Mouse (Mus musculus): ENCODE data around the gene Cdh10. TPM values are rescaled to one million over a fixed set of nuclear protein-coding genes. Genes with fewer than 3 reads are reported as not detected.

The Cdh10 gene
- 8.3 and 8.7 TPM in 2 replicates for polyA plus RNA-seq (2016; fragmentation: Nextera tagmentation; extraction: Ambion mirVana)

DNA sequence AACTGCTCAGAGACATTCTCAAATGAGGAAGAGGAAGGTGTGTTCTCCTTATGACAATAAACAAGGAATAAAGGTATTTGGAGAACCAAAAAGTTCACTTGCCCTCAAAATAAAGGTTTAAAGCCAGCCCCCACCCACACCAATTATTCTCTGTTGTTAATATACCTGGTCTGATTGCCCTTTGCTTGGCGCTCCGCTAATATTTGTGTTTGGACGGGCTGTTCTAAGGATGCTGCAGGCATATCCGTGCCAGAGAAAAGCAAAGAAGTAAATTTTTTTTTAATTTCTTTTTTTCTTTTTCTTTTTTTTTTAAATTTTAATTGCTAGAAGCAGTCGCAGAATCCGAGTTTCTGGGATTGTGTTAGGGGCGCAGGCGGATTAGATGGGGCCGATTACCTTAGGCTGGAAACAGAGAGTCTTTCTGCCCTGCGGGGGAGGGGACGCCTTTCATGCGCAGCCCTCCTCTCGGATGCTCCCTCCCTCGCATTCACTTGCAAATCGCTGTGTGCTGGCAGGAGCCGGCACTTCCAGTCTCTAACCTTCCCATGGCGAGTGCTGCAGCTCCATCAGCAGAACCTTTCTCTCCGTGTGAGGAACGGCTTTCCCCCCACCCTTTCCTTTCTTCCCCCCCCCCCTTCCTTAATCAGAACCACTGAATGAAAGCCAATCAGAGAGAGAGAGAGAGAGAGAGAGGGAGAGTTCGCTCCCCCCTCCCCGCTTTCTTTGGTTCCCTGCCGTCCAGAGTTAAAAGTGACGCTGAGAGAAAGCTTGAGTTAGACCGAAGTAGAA is at the start of gene Cdh10:
TSS of gene Cdh10 (plus strand) at position 763 of the 789 bp plus-strand sequence.
- Histone ChIP-seq H3K4me3 (peak within 1 kb of the TSS; percentile 45), H3K4me2 (replicated peaks) (peak within 1 kb of the TSS; percentile 55), H3K4me1 (peaks cover 12% of the 10 kb centered on the region), H3K36me3 (no peaks in the 10 kb centered on the region), H3K27me3 (no peaks in the 10 kb centered on the region), H3K9ac (replicated peaks) (peak within 1 kb of the TSS; percentile 46; the same call in 1 of the 2 replicates), H3K27ac (replicated peaks) (peak within 1 kb of the TSS; percentile 72), H3K9me3 (no peaks in the 10 kb centered on the region)
- peak; percentile 96 for ATAC-seq (ENCODE audit: low FRiP score, low read depth)
- WGBS: under 1% methylated on average over 24 of the region's 24 CpGs

- H3K27ac ChIP-seq (replicated peaks): no peak overlapping the region
- WGBS: 81% methylated on average over 4 of the region's 4 CpGs
- no peaks in the 10 kb centered on the region for H3K9me3 ChIP-seq
- H3K4me1 ChIP-seq: no peaks in the 10 kb centered on the region
- H3K4me3 ChIP-seq: no peak overlapping the region
- H3K27me3 ChIP-seq: no peaks in the 10 kb centered on the region
- H3K36me3 ChIP-seq: no peaks in the 10 kb centered on the region
- no peak overlapping the region for H3K9ac ChIP-seq (replicated peaks)
- no peak overlapping the region for H3K4me2 ChIP-seq (replicated peaks)
- no peak for ATAC-seq (ENCODE audit: low FRiP score, low read depth)
Observed at GRCm38 (mm10) chr15:18809148-18809827, 9.5 kb upstream of the Cdh10 start.

GRCm38 (mm10) chr15:18817707-18818106 is 1.0 kb upstream of the Cdh10 start:
- ATAC-seq (ENCODE audit: low FRiP score, low read depth): no peak
- Histone ChIP-seq H3K27ac (replicated peaks) (no peak overlapping the region), H3K27me3 (no peaks in the 10 kb centered on the region), H3K4me1 (peaks cover 12% of the 10 kb centered on the region), H3K9me3 (no peaks in the 10 kb centered on the region), H3K4me3 (no peak overlapping the region), H3K36me3 (no peaks in the 10 kb centered on the region), H3K4me2 (replicated peaks) (peak overlapping the region; percentile 55; the same call in 1 of the 2 replicates), H3K9ac (replicated peaks) (no peak overlapping the region)
- 74% methylated on average over 3 of the region's 3 CpGs for whole genome bisulfite sequencing

DNA sequence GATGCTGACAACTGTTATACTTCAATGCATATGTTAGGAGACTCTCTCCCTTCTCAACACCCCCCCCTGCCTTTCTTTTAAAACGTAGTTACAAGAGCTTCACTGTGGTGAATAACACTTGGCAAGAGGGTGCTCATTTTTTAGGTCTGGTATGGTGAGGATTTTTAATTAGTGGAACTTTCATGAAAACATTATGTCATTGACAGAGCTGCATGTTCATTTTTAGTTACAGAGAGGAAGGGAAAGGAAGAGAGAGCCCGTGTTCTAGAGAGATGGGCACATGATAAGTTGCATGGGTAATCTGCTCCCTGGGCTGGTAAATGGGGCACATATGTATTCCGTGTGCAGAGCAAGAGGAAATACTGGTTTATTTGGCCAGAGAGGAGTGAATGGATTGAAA is 1.5 kb downstream of the Cdh10 start:
- Histone ChIP-seq H3K4me3 (peak overlapping the region; percentile 45), H3K27ac (replicated peaks) (no peak overlapping the region; the same call in 1 of the 2 replicates), H3K27me3 (no peaks in the 10 kb centered on the region), H3K9ac (replicated peaks) (no peak overlapping the region), H3K4me2 (replicated peaks) (peak overlapping the region; percentile 55), H3K36me3 (no peaks in the 10 kb centered on the region), H3K9me3 (no peaks in the 10 kb centered on the region), H3K4me1 (peaks cover 12% of the 10 kb centered on the region)
- ATAC-seq (ENCODE audit: low FRiP score, low read depth): no peak
- 22% methylated on average over 3 of the region's 3 CpGs for WGBS

GRCm38 (mm10) chr15:18821114-18821756 is 2.5 kb downstream of the Cdh10 start:
- Histone ChIP-seq H3K4me2 (replicated peaks) (no peak overlapping the region), H3K36me3 (no peaks in the 10 kb centered on the region), H3K27me3 (no peaks in the 10 kb centered on the region), H3K9ac (replicated peaks) (no peak overlapping the region), H3K27ac (replicated peaks) (no peak overlapping the region), H3K4me1 (peaks cover 12% of the 10 kb centered on the region), H3K4me3 (no peak overlapping the region), H3K9me3 (no peaks in the 10 kb centered on the region)
- 27% methylated on average over 10 of the region's 10 CpGs for WGBS
- peak; percentile 62 for ATAC-seq (ENCODE audit: low FRiP score, low read depth)

DNA sequence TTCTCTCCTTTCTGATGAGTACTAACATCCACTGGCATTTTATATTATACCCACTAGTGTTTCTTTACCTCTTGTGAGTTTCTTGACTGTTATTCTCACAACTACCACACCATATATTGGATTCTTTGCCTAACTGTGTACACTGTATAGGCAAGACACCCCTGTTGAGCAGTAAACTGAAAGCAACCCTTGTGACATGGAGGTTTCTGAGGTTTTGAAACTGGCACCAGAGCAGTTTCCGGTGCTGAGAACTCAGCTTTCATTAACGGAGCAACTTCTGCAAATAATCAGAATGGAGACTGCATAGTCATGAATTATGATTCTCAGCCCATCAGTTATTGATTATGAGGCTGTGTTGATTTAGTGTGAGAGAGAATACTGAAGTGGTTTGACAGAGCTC is 4.7 kb downstream of the Cdh10 start:
- H3K4me1 ChIP-seq: peaks cover 12% of the 10 kb centered on the region
- H3K4me2 ChIP-seq (replicated peaks): no peak overlapping the region
- no peaks in the 10 kb centered on the region for H3K27me3 ChIP-seq
- H3K9ac ChIP-seq (replicated peaks): no peak overlapping the region
- no peaks in the 10 kb centered on the region for H3K36me3 ChIP-seq
- no peak overlapping the region for H3K4me3 ChIP-seq
- ATAC-seq (ENCODE audit: low FRiP score, low read depth): no peak
- no peak overlapping the region for H3K27ac ChIP-seq (replicated peaks)
- no peaks in the 10 kb centered on the region for H3K9me3 ChIP-seq
- WGBS: 86% methylated on average over 2 of the region's 2 CpGs

- H3K9ac ChIP-seq (replicated peaks): no peak overlapping the region
- no peaks in the 10 kb centered on the region for H3K36me3 ChIP-seq
- no peaks in the 10 kb centered on the region for H3K4me1 ChIP-seq
- H3K4me2 ChIP-seq (replicated peaks): no peak overlapping the region
- H3K4me3 ChIP-seq: no peak overlapping the region
- 27% methylated on average over 4 of the region's 4 CpGs for WGBS
- H3K27me3 ChIP-seq: no peaks in the 10 kb centered on the region
- H3K9me3 ChIP-seq: no peaks in the 10 kb centered on the region
- ATAC-seq (ENCODE audit: low FRiP score, low read depth): peak; percentile 72
- H3K27ac ChIP-seq (replicated peaks): no peak overlapping the region
Observed at GRCm38 (mm10) chr15:18832263-18832662, 13.5 kb downstream of the Cdh10 start.

GRCm38 (mm10) chr15:18841769-18842168 is 23.0 kb downstream of the Cdh10 start:
- H3K27ac ChIP-seq (replicated peaks): no peak overlapping the region
- 90% methylated on average over 2 of the region's 2 CpGs for WGBS
- H3K9ac ChIP-seq (replicated peaks): no peak overlapping the region

GRCm38 (mm10) chr15:18844807-18845206 is 26.1 kb downstream of the Cdh10 start:
- H3K27ac ChIP-seq (replicated peaks): no peak overlapping the region
- no peak overlapping the region for H3K4me3 ChIP-seq
- WGBS: 55% methylated on average over 5 of the region's 5 CpGs
- H3K27me3 ChIP-seq: no peaks in the 10 kb centered on the region
- no peak for ATAC-seq (ENCODE audit: low FRiP score, low read depth)
- no peaks in the 10 kb centered on the region for H3K36me3 ChIP-seq
- no peak overlapping the region for H3K4me2 ChIP-seq (replicated peaks)
- H3K9me3 ChIP-seq: no peaks in the 10 kb centered on the region
- H3K9ac ChIP-seq (replicated peaks): no peak overlapping the region
- no peaks in the 10 kb centered on the region for H3K4me1 ChIP-seq

More at GRCm38 (mm10) chr15:18841769-18842168, 23.0 kb downstream of the Cdh10 start:
- ATAC-seq (ENCODE audit: low FRiP score, low read depth): no peak
- H3K36me3 ChIP-seq: no peaks in the 10 kb centered on the region
- H3K4me3 ChIP-seq: no peak overlapping the region
- no peaks in the 10 kb centered on the region for H3K4me1 ChIP-seq
- H3K4me2 ChIP-seq (replicated peaks): no peak overlapping the region
- no peaks in the 10 kb centered on the region for H3K9me3 ChIP-seq
- no peaks in the 10 kb centered on the region for H3K27me3 ChIP-seq

DNA sequence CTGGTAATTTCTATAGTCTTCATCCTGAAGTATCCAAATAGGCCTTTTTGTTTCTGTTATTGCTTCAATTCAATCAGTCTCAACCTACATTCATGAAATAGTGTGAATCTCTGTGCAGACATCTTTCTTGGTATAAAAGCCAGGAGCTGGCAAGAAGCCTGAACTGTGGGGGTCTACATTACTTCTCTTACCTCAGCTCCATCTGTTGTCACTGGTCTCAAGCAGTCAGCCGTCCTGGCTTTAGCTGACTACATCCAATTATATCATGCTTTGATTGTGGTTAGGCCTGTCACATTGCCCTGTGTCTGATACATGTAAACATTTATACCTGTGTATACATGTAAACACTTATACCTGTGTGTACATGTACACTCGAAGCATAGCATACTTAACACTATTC is 31.8 kb downstream of the Cdh10 start:
- ATAC-seq (ENCODE audit: low FRiP score, low read depth): no peak
- no peaks in the 10 kb centered on the region for H3K9me3 ChIP-seq
- H3K4me2 ChIP-seq (replicated peaks): no peak overlapping the region
- H3K27ac ChIP-seq (replicated peaks): no peak overlapping the region
- 84% methylated on average over 2 of the region's 2 CpGs for WGBS
- H3K27me3 ChIP-seq: no peaks in the 10 kb centered on the region
- H3K36me3 ChIP-seq: no peaks in the 10 kb centered on the region
- no peak overlapping the region for H3K9ac ChIP-seq (replicated peaks)
- H3K4me1 ChIP-seq: no peaks in the 10 kb centered on the region
- H3K4me3 ChIP-seq: no peak overlapping the region

DNA sequence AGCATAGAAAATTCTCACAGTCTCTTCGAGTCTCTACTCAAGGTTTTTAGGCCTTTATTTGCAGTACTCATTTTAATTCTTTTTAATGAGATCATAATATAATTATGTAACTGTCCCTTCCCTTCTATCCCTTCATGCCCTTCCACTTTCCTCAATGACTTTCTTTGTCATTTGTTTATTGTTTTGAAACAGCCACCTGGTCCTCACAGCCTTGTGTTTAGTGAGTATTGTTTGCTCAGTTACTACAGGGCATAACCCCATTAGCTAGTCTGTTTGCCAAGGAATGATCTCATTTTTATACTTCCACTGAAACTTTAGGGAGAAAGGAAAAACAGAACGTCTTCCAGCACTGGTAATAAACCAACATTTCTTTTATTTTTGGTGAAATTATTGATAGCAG is 39.4 kb downstream of the Cdh10 start:
- H3K9ac ChIP-seq (replicated peaks): no peak overlapping the region
- H3K27me3 ChIP-seq: no peaks in the 10 kb centered on the region
- H3K4me2 ChIP-seq (replicated peaks): no peak overlapping the region
- H3K9me3 ChIP-seq: no peaks in the 10 kb centered on the region
- no peaks in the 10 kb centered on the region for H3K4me1 ChIP-seq
- no peak for ATAC-seq (ENCODE audit: low FRiP score, low read depth)
- H3K36me3 ChIP-seq: no peaks in the 10 kb centered on the region
- H3K27ac ChIP-seq (replicated peaks): no peak overlapping the region
- no peak overlapping the region for H3K4me3 ChIP-seq
- WGBS: 65% methylated on average over 2 of the region's 2 CpGs

GRCm38 (mm10) chr15:18869871-18870270 is 51.1 kb downstream of the Cdh10 start:
- no peaks in the 10 kb centered on the region for H3K9me3 ChIP-seq
- H3K9ac ChIP-seq (replicated peaks): no peak overlapping the region
- ATAC-seq (ENCODE audit: low FRiP score, low read depth): no peak
- 87% methylated on average over 2 of the region's 2 CpGs for WGBS
- no peaks in the 10 kb centered on the region for H3K4me1 ChIP-seq
- no peak overlapping the region for H3K4me2 ChIP-seq (replicated peaks)
- H3K27me3 ChIP-seq: no peaks in the 10 kb centered on the region
- no peaks in the 10 kb centered on the region for H3K36me3 ChIP-seq
- no peak overlapping the region for H3K27ac ChIP-seq (replicated peaks)
- H3K4me3 ChIP-seq: no peak overlapping the region

Data from midbrain, embryonic 12.5 days (tissue).